Mouse (Mus musculus) layer of hippocampus, adult 18-20 months (tissue): Measurements from ENCODE around the gene Smyd3. TPM values are rescaled to one million over a fixed set of nuclear protein-coding genes. Genes with fewer than 3 reads are reported as not detected.

Experiments
- DNase-seq, 2 experiments: peaks; one replicate each; pipeline ENCODE4 v3.0.0; 2022; ENCODE audit warnings: low spot score in 2 of 2
- long read RNA-seq: library from polyadenylated mRNA; stranded (forward); transcript quantifications from one replicate; pipeline ENCODE4 v2.0.0, GENCODE M21; 2021
- total RNA-seq, 2 experiments: library from RNA; stranded (reverse); gene quantifications; 2 replicates each; pipeline ENCODE4 v1.2.3; 2021

Smyd3 gene
- total RNA-seq = 10 to 100 TPM; 22.4 TPM
- long read RNA-seq, partial matches to known transcripts = 2 of 7 reads
- long read RNA-seq, other reads (novel, unspliced or antisense) = 4 of 7 reads

- DNase-seq = peak; percentile 75 to 91
These were observed at the start of gene Smyd3 for GRCm38 (mm10) chr1:179517713-179518465. Smyd3 (minus strand) TSS chr1:179518041.

- no peak for DNase-seq
These were observed 49.7 kb upstream of the Smyd3 start for GRCm38 (mm10) chr1:179567558-179567957.

- DNase-seq = no peak
These were observed 46.1 kb upstream of the Smyd3 start for GRCm38 (mm10) chr1:179563926-179564325.

GRCm38 (mm10) chr1:179563211-179563610 lies 45.4 kb upstream of the Smyd3 start:
- no peak for DNase-seq

GRCm38 (mm10) chr1:179560845-179561430 lies 43.1 kb upstream of the Smyd3 start:
- DNase-seq = no peak

- DNase-seq = no peak
These were observed 41.8 kb upstream of the Smyd3 start for GRCm38 (mm10) chr1:179559446-179560194.

GRCm38 (mm10) chr1:179556921-179557320 lies 39.1 kb upstream of the Smyd3 start:
- no peak for DNase-seq

- no peak for DNase-seq
These were observed 36.1 kb upstream of the Smyd3 start for GRCm38 (mm10) chr1:179553949-179554347.

- DNase-seq = no peak
These were observed 35.5 kb upstream of the Smyd3 start for GRCm38 (mm10) chr1:179553197-179553948.

- no peak for DNase-seq
These were observed 34.9 kb upstream of the Smyd3 start for GRCm38 (mm10) chr1:179552751-179553150.

GRCm38 (mm10) chr1:179551921-179552320 lies 34.1 kb upstream of the Smyd3 start:
- no peak for DNase-seq

- no peak for DNase-seq
These were observed 33.5 kb upstream of the Smyd3 start for GRCm38 (mm10) chr1:179551336-179551735.

GRCm38 (mm10) chr1:179548996-179549752 lies 31.3 kb upstream of the Smyd3 start:
- DNase-seq = no peak

- DNase-seq = no peak
These were observed 30.4 kb upstream of the Smyd3 start for GRCm38 (mm10) chr1:179548220-179548619.

GRCm38 (mm10) chr1:179547176-179547575 lies 29.3 kb upstream of the Smyd3 start:
- DNase-seq = no peak

GRCm38 (mm10) chr1:179546551-179546917 lies 28.7 kb upstream of the Smyd3 start:
- DNase-seq = no peak

- DNase-seq = peak; percentile 97 to 99
These were observed 28.1 kb upstream of the Smyd3 start, which contains the start of the genes Tfb2m and Cnst for GRCm38 (mm10) chr1:179545768-179546550. Tfb2m (minus strand) TSS chr1:179546267. Cnst (plus strand) TSS chr1:179546370.

- no peak for DNase-seq
These were observed 23.7 kb upstream of the Smyd3 start for GRCm38 (mm10) chr1:179541502-179541901.

GRCm38 (mm10) chr1:179539887-179540286 lies 22.0 kb upstream of the Smyd3 start:
- DNase-seq = no peak

GRCm38 (mm10) chr1:179539054-179539453 lies 21.2 kb upstream of the Smyd3 start:
- no peak for DNase-seq
